Mouse (Mus musculus) 3134 (cell line): Measurements from ENCODE around the gene Pde1b.

ENCODE experiments used
- DNase-seq: peaks from one replicate; pipeline ENCODE4 v3.0.0-alpha.2; 2011; ENCODE audit warnings: low spot score; ENCODE audit not compliant: insufficient read length; ENCODE audit errors: extremely low read depth

Pde1b gene

GRCm38 (mm10) chr15:103503660-103504059 is 826 bp downstream of the Pde1b start:
- no peak for DNase-seq

- no peak for DNase-seq
Measured at GRCm38 (mm10) chr15:103509317-103509716, 6.5 kb downstream of the Pde1b start.

DNA sequence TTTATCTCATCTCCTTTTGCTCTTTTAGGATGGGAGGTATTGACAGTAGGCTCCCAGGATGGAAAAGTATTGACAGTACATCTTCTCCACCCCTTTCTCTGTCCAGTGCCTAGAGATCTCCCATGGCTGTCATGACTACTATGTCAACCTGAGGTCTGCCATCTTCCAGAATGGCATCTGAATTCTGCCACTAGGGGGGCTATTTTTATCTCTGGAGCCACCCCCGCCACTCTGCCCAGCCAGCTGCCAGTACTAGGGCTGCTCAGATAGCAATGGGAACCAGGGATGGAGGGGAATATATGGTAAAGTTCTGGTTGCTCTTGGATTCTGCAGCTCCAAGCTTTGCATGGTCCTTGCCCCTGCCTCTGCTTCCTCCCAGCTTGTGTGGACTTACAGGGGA is 8.8 kb downstream of the Pde1b start:
- no peak for DNase-seq

DNA sequence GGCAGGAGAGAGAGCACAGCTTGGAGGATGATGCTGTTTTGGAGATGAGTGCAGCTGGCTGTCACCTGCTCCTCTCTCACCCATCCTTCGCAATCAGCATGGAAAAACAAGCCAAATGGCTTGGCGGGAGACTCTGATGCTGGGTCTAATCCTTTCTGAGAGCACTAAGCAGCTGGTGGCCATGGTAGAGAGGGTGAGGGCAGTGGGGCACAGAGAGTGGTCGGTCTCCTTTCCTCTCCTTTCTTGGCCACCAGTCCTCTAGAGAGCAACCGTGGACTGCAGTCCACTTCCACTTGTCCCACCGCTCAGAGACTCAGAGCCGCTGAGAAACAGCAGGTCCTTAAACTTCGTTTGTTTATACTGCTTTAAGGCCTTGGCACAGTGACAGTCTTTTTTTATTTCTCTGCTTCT is 10.8 kb downstream of the Pde1b start:
- no peak for DNase-seq

DNA sequence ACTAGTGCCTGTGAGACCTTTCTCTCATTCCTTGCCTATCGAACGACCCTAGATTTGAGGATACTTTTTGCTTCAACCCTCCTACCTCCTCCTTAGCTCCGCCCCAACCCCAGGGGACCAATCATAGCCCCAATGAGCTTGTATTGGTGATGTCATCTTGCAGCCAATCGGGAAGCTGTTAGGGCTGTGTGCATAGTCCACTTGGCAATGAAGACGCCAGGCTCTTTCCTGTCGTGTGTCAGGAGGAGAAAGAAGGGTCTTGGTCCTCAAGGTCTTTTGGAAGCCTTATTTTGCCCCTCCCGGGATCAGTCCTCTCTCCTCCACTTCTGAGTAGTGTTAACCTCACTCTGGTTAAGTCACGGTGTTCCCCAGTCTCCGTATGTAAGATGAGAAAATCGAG is 11.3 kb downstream of the Pde1b start:
- no peak for DNase-seq

- no peak for DNase-seq
Measured at GRCm38 (mm10) chr15:103514914-103515313, 12.1 kb downstream of the Pde1b start.

GRCm38 (mm10) chr15:103518600-103519385 is 16.0 kb downstream of the Pde1b start:
- DNase-seq, result no peak

DNA sequence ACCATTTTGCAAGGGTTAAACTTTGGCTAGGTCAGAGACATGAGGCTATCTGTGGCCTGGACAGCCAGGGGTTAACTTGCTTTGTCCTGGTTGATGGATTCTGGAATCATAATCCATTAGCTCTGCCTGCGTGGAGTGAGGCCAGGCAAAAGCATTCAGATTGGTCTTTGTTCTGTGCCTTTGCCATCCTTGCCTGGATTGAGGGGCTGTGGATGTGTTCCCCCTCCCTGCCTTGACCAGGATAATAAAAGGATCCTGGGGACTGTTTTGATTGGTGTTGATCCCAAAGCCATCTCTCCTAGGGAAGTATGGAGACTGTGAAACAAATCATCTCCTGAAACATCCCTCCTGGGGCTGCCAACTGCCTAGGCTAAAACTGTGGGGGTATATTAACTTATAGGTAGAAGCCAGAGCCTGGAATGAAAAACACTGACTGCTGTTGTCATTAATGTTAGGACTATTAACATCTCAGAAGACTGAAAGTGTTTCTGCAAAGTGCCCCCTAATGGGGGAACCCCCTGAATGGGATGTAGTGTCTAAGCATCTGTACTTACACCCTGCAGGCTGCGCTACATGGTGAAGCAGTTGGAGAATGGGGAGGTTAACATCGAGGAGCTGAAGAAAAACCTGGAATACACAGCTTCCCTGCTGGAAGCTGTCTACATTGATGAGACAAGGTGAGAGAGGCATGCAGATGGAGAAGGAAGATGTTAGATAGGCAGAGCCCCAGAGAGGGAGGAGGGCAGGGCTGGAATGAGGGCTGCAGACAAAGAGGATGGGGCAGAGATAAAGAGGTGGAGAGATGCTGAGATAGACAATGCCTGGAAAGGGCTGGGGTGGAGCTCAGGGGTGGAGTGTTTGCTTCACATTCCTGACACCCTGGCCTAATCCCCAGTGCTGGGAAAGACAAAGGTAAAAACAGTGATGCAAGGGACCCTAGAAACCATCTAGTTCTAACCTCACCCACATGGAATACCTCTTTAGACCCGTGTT is 16.8 kb downstream of the Pde1b start:
- DNase-seq, result no peak

GRCm38 (mm10) chr15:103522458-103523099 is 19.7 kb downstream of the Pde1b start:
- no peak for DNase-seq

DNA sequence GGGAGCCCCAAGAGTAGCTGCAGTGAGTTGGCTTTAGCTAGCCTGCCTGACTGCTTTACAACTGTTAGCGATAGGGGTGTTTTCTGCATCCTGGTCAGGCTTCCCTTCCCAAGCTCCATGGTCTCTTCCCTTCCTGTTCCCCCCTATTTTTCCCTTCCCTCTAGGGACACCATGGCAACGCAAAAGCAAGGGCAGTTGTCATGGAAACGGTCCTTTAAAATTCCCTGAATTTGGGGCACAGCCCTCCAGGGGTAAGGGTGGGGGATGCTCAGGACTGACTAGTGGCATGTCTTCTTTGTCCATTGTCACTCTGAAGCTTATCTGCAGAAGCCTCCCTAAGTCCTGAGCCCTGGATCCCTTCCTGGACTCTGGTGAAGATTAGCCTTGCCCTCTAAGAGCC is 20.3 kb downstream of the Pde1b start:
- no peak for DNase-seq

DNA sequence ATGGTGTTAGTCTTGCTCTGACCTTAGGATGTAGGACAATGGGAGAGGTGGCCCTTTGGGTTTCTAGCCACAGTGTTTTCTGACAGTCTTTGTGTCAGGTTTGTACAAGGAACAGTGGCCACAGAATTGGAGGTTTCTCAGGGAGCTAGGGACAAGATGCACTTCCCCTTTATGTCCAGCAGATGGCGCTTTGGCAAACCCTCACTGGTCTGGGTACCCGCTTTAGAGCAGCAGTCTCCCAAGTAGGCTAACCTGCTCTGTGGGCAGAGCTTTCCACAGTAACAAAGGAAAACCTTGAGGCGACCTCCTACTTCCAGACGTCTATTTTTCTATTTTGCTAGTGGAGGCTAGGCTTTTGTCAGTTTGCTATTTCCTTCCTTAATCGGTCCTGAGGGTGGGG is 27.5 kb downstream of the Pde1b start:
- DNase-seq, result no peak

DNA sequence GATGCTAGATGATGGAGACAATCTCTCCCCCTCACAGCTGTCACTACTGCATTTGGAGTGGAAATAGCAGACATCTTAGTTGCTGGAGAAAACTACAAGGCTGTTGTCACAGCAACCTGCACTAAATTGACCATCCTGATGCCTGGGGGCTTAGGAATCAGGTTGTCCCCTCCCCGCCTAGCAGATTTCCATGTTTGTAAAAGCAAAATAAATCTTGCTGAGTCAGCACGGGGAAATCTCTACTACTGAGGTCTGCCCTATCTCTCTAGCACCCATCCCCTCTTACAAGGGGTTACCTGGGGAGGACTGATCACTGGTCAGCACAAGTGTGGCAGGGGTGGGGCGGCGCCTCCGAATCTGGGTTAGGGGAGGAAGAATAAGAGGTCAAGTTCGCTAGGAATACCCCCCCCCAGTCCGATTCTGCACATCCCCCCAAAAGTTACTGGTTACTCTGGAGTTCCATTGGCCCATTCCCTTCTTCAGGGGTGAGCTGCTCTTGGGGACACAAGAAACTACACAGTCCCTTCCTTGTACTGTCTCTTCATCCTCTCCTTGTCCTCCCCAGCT is 31.3 kb downstream of the Pde1b start:
- DNase-seq, result no peak

DNA sequence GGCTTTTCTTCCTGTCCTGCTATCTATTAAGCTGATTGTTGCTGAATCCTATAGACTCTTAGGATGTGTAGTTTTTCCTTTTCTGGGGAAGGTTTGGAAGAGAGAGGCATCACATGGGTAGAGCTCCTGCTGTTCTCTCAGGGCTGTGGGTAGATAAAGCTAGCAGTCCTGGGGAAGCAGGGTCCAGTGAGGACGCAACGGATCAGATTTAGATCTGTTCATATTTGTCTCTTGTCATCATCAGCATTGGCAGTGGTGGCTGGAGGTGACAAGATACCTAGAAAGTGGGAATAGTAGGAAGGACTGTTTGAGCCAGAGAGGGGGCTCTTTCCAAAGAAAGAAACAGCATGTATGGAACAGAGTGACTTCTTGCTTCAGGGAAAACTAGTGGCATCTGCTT is 32.2 kb downstream of the Pde1b start:
- no peak for DNase-seq

DNA sequence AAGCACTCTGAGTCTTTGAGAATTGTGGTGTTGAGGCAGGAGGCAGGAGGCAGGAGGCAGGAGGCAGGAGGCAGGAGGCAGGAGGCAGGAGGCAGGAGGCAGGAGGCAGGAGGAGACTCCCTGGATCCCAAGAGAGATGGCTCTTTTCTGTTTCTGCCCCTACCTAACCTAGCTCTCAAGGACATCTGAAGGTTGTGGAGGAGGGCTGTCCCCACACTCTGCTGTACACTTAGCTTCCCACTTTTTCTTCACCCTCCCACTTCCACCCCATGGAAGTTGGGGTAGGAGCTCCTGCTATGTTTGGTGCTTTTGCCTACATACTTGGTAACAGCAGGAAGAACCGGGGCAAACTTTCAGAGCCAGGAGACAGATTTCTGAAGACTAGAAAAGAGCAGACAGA is 33.0 kb downstream of the Pde1b start:
- no peak for DNase-seq

- no peak for DNase-seq
Measured at GRCm38 (mm10) chr15:103536456-103536855, 33.6 kb downstream of the Pde1b start.

DNA sequence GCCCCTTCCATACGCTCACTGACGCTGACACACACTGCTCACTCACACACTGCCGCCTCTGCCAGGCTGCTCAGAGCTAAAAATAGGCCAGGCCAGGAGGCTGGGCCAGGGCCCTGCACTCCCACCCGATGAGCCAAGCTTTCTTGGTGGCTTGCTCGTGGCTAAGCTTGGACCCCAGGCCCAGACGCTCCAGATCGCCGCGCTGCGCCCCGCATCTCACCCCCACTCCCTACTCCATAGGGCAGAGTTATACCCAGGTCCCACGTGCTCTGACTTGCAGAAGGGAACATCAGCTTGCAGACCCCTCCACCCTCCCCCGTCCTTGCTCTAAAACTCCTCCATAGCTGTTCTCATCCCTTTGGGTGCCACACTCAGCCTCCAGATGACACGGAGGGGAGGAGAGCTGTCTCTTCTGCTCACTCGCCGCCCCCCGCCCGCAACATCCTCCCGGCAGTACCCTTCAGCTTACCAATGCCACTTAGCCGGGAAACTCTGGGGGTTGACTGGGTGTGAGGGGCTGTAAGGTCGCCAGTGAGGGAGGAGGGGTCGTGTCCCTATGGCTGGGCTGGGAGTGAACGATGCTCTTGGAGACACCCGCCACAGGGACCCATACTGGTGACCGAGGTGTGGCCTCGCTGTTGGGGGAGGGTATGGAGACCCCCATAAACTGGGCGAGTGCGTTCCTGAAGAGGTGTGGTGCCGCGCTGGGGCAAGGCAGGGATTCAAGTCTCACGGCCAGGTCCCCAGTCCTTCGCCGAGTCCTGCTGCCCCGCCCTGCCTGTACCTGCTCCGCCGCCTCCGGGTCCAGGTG is 34.4 kb downstream of the Pde1b start:
- DNase-seq, result no peak

GRCm38 (mm10) chr15:103537822-103538213 is 35.0 kb downstream of the Pde1b start, which contains the start of gene Ppp1r1a:
Ppp1r1a (minus strand) TSS chr15:103538003.
- DNase-seq, result no peak

- DNase-seq, result no peak
Measured at GRCm38 (mm10) chr15:103539259-103539658, 36.4 kb downstream of the Pde1b start.

DNA sequence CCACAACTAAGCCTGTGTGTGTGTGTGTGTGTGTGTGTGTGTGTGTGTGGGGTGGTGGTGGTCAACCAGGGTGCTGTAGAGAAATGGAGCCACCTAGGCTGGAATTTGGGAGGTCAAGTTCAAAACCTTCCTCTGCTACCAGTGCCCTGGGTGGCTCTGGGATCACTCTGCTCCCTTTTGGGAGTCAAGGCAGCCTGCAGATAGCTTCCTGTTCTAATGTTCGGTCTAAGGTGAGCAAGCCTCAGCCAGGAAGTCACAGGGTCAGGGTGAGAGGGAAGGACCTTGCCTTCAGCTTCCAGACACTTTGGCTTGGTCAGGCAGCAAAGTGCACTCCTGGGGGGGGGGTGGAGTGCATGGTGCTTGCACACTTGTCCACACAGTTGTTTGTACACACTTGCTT is 37.8 kb downstream of the Pde1b start:
- no peak for DNase-seq

GRCm38 (mm10) chr15:103542526-103542925 is 39.7 kb downstream of the Pde1b start:
- no peak for DNase-seq
